Mouse (Mus musculus) embryo, embryonic 9.5 days (tissue): ENCODE measurements around the gene Ubash3a.

Experiments used
- DNase-seq: peaks from one replicate; pipeline ENCODE4 v3.0.0-alpha.2; 2017; ENCODE audit errors: extremely low spot score

The Ubash3a gene

GRCm38 (mm10) chr17:31280269-31280668 is 72.6 kb downstream of the Ubash3a start:
- no peak for DNase-seq

- no peak for DNase-seq
These were observed 74.4 kb downstream of the Ubash3a start for GRCm38 (mm10) chr17:31281830-31282686.

DNA sequence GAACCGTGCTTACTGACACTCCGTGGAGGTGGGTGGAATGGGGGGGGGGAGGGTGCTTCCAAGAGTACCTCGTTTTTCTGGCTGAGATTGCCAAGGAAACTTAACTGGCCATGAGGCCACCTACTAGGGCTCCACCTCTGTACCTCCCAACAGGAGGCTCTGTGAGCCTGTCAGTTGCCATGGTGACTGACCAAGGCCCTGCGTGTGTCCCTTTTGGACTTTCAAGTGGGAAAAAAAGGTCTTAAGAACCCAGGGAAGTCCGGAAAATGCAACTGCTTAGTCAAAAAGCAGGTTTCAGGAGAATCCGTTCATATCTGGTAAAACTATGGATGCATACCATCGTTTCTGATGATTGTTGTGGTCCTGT is 75.0 kb downstream of the Ubash3a start:
- DNase-seq = no peak

GRCm38 (mm10) chr17:31285867-31286266 is 78.2 kb downstream of the Ubash3a start:
- no peak for DNase-seq

GRCm38 (mm10) chr17:31286492-31286891 is 78.8 kb downstream of the Ubash3a start, which contains the start of gene Slc37a1:
Slc37a1 (plus strand) TSS chr17:31286792.
- no peak for DNase-seq

GRCm38 (mm10) chr17:31287216-31287615 is 79.5 kb downstream of the Ubash3a start:
- no peak for DNase-seq

GRCm38 (mm10) chr17:31288999-31289726 is 81.5 kb downstream of the Ubash3a start:
- DNase-seq = no peak

DNA sequence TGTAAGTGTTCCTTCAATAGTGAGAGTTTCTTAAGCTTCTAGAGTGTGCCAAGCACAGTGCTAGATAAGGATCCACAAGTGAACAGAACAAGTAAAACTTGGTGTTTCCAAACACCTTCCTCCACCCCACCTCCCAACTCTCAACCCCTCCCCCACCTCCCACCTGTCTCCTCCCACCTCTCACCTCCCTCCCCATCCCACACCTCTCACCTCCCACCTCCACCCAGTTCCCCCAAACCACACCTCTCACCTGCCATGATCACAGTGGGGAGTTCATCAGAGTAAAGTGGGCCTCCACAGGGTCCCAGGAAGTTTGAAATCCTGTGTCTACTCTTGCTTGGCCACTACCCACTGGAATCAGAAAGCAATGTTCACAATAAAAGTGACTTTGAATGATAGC is 82.6 kb downstream of the Ubash3a start:
- no peak for DNase-seq

DNA sequence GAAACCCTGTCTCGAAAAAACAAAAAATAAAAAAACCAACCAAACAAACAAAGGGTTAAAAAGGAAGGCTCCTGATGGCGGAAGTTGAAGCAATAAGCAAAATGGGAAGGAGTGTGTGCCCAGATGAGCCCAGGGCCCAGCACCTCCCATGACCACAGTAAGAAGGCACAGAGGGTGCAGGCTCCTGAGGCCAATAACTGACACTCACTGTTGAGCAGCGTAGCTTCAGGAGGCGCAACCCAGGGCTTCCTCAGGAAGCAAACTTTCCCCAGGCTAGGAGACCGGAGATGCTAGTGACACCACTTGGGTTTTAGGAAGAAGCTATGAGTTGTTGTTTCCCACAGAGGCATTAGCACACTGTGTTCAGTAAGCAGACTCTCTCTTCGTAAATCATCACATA is 83.2 kb downstream of the Ubash3a start:
- no peak for DNase-seq

DNA sequence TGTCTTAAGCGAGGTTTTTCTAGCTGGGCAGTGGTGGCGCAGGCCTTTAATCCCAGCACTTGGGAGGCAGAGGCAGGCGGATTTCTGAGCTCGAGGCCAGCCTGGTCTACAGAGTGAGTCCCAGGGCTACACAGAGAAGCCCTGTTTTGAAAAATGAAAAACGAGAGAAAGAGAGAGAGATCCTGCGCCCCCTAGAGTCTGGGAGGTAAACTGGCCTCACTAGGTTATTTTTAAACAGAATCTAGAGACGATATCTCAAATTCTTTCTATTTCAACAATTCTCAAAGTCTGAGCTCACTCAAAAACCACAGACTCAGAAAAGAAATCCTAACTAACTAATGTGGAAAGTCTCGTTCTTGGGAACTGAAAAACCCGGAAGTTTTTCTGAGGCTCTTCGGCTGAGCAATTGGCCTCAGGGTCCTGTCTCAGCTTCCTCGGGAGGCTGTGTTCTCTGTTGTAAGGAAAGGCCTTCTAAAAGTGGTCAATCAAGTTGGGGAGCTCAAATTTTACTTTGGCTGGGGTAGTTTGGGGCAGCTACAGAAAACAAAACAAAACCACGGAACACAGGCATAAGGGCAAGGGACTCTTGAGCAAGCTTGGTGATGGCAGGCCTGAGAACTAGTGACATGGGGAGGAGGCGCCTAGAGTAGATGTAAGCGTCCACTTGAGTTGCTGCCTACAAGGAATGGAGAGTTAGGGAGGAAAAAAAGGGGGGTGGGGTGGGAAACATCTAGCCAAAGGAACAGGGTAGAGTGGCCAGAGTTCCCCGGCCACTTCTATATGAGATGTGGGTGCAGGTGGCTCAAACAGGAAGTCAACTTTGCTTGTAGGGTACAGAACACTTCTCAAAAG is 86.9 kb downstream of the Ubash3a start:
- DNase-seq = no peak

DNA sequence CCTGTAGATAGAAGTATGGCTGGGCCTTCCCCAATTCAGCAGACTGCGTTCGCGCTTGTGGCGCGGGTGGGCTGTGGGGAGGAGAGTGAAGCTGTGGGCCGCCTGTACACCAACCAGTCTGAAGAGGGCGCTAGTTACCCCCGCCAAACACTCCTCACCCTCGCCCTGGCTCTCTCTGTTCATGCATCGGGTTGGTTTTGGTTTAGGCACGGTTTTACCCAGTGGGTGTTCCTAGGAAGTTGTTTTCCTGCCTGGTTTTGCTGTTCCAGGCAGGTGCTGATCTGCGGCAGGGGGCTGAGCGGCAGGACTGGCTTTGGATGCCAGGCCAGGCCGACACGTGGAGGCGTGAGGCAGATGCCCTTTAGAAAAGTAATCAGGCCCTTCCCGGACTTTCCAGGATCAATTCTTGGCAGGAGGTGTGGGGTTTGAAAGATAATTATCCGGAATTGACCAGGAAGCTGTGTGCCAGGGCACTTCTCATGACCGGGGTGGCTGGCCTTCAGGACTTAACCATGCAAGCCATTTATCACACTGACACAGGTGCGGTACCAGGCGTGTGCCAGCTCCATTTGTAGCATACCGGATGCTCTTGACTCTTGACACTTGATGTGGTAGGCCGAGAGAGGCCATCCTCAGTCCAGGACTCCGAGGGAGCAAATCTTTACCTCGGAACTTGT is 87.7 kb downstream of the Ubash3a start:
- peak; percentile 39 for DNase-seq

- peak; percentile 72 for DNase-seq
These were observed 88.5 kb downstream of the Ubash3a start for GRCm38 (mm10) chr17:31295892-31296781.
